Mouse (Mus musculus) spleen, postnatal 4 days (tissue): Measurements from ENCODE around the gene Gabrr3.

ENCODE experiments used
- DNase-seq, 2 experiments: peaks; one replicate each; pipeline ENCODE4 v3.0.0; 2022; ENCODE audit warnings: low spot score in 2 of 2

Gene Gabrr3

DNA sequence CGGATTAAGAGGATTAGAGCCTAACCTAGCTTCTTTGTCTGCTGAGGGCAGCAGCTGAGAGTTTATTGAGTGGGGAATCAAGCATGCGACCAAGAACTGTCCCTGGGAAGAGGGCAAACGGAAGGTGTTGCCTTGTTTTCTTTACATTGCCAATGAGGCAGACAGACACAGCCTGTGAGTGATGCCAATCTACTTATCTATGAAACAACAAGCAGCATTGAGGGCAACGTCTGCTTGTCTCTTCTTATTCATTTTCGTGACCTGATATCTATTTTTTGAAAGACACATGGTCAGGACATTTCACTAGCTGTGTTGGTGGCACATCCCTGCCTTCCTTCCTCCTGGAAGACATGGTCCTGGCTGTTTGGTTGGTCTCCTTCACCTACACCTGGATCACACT is at the start of gene Gabrr3:
Gabrr3 (plus strand) TSS at position 301 of the 400 bp plus-strand sequence.
- DNase-seq: no peak

DNA sequence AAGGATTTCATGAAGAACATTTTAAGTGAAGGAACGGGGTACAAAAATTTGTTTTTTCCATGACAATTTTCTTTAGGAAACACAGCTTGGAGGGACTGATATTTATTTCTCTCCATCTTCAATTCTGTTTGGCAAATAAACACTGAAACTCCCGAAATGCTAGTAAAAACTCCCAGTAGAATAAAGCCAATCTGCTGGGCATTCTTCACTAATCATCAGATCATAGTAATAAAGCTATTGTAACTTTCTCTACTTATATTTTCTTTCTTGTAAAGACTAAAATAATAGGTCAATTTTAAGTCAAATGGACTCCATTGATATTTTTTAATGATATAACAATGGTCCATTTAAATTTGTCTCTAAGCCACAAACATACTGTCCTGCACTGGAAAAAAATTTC is 43.2 kb upstream of the Gabrr3 start, which contains the start of gene Olfr209:
Olfr209 (minus strand) TSS at position 101 of the 400 bp plus-strand sequence.
- DNase-seq: no peak

DNA sequence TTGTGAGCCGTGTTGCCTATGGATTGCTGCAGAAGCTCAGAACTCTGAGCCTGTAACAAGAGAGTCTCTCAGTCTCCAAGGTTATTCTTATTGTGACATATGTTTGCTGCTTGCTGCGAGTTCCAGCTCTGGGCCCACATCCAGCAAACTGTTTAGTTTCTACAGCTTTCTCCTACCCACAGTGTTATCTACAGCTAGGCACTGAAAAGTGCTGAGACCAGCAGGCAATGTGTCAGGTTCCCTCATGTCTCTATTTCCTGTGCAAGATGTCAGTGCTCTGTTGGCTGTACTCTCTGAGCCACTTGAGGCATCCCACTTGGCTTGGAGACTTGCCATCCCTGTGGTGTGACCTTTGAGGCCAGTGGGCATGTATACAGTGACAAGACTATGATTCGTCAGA is 13.8 kb upstream of the Gabrr3 start:
- no peak for DNase-seq

DNA sequence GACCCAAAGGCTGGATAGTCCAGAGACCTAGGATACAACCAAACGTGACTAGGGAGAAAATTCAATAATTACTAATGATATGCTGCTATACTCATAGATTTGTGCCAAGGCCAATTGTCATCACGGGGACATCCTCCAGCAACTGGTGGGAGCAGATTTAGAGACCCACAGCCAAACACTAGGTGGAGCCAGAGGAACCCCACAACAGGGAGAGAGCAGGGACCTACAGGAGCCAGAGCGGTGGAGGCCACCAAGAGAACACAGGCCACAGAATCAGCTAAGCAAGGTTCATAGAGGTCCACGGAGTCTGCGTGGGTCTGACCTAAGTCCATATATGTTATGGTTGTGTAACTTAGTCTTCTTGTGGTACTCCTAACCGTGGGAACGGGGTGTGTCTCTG is 6.0 kb upstream of the Gabrr3 start:
- no peak for DNase-seq

DNA sequence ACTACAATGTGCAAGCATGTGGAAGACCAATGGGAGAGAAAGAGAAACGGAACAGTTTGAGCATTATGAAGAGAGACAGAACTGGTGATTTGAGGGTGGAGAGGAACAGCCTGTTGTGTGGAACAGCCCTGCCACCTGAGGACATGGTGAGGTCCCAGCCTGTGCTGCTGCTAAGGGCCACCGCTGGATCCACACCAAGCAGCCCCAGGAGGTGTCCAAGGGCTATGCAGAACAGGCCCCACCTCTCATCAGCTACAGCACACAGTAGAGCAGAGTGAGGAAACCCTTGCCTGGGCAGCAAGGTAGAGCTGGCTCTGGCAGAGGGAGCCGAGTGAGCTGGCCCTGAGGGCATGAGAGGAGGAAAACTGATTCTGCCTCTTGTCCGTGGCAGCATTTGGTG is 5.1 kb upstream of the Gabrr3 start:
- DNase-seq: no peak

DNA sequence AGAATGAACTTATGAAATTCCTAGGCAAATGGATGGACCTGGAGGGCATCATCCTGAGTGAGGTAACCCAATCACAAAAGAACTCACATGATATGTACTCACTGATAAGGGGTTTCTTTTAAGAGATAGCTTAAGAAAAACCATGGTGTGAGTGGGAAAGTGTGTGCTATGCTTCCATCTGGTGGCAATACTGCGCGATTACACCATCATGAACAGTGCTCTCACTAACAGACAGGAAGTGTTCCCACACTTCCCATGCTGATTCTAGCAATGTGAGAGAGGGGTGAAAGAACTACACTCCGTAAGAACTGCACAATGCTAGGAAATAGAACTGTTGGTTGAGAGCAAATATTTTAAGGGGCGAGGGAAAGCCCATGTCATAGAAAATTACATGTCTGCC is 3.4 kb upstream of the Gabrr3 start:
- DNase-seq: no peak

DNA sequence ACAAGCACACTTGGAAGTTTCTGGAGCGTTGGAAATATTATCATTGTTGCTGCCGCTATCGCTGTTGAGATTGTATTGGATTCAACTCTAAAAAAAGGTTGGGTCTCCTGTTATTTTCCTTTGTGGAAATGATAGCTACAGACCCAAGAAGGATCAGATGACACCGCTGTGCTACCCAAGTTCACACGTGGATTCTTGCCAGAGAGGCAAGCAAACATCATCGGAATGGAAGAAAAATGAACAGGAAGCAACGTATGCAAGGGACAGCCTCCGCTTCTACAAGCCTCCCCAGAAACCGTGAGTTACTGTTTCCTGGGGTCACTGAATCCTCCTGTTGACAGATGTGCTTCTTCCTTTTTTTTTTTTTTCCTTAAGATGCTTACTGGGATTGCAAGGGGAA is 2.3 kb upstream of the Gabrr3 start:
- no peak for DNase-seq

DNA sequence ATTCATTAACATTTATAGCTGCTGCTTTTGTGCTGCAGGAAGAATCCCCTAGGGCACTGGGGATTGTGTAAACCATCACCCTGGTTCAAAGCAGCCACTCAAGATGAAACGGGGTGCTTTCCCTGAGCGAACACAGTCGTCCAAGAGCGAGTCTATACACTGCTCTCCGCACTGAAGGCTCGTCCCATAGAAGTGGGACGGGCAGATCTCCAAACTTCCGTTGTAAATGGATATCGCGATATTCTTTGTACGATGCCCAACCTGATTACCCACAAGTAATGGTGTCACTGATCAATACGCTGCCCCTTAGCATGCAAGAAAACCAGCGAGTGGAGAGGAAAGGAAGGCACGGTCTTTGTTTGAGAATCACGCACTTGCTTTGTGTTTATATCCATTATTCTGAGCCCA is 2.2 kb downstream of the Gabrr3 start:
- DNase-seq: no peak

DNA sequence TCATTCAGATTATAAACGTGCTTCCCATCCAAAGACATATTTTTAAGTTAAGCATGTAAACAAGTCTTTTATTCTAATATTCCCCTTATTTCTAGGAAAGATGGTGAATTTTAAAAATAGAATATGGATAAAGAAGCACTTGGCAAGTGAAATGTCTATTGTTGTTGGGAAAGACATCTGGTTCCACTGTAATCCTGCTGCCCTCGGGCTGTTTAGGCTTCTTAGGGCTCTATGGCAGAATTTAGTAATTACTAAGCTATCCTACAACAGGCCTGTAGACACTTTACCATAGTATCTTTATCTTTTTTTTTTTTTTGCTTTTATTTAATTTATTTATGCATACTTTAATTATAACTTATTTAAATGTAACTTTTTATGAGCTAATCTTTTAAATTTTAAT is 2.7 kb downstream of the Gabrr3 start:
- DNase-seq: no peak

DNA sequence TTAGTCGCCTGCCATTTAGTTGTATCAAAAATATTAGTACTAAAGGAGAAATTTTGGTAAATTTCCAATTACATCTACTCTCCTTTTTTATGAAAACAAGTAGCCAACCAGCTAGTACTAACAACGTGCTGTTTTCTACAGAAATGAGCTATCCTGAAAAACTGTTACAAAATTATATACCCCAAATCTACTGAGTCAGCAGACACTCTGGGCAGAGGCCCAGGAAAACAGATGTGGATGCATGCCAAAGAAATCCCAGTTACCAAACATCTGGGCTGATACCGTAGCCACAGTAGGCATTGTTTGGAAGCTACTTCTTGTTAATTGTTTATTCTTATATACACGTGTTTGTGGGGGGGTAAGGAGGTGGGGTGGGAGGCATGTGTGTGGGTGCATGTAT is 6.3 kb downstream of the Gabrr3 start:
- DNase-seq: no peak

DNA sequence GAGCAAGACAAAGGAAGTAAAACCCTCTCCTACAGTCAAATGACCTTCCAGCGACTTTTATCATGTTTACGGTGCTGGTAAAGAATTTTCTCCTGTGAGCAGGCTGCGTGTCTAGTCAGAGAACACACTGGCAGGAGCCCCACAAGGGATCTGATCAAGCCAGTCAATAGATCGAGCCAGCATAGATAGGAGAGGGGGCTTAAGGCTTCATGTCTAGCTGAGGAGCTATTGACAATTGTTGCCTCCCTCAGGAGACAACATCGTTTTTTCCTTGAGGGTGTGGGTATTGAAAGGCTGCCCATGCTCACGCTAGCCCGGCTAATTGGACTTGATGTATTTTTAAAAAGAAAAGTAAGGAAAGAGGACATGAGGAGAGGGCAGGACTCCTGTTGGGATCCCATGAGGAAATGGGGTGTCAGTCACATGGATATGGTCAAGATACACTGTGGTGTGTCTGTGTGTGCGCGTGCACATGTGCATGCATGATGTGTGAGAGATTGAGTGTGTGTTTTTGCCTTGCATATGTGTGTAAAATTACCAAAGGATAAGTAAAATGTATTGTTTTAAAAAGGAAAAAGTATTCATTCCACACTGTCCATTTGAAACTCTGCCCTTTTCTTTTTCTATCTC is 13.2 kb downstream of the Gabrr3 start:
- no peak for DNase-seq

DNA sequence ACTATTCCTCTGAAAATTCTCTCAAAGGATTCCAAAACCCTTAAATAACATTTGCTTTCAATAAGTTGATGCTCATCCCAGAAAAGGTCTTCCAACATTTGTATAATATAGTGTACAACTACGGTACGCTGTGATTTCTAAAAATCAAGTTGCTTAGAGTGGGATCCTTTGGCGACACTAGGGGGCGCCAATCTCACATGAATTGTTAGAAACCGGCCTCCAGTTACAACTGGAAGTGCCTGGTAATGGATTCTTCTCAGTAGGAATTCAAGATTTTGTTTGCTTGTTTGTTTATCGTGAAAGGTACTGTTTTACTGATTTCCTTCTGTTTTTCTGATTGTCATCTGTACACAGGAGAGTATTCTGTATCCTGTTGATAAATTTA is 13.7 kb downstream of the Gabrr3 start:
- DNase-seq: peak; percentile 24 to 77

DNA sequence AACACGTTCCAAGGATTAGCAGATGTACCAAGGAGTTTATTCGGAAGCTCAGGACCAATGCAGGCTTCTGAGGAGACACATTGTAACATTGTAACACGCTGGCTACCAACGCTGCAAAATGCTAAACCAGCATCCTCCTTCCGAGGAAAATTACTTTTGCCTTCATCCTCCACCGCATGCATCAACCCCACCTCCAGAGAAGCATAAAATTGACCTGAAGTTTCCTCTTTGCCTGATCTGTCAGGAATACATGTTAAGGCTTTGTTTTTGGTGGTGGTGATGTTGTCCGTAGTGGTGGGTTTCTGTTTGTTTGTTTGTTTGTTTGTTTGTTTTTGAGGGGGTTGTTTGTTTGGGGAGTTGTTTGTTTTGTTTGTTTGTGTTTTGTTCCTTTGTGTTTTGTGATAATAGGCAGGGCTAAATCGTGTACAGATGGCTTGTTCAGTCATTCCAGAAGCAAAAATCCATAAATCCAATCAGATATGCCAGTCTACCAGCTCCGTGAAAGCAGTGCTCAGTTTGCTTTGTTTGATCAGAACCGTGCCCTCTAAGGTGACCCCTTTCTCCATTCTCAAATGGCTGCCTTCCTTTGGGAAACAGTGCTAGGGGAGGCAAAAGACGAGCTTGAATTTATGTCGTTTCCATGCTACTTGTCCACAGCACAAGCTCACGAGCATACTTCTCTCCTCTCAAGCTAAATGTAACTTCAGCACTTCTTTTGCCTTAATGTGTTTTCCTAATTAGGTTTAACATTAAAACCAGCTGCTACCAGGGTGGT is 14.6 kb downstream of the Gabrr3 start:
- DNase-seq: no peak

DNA sequence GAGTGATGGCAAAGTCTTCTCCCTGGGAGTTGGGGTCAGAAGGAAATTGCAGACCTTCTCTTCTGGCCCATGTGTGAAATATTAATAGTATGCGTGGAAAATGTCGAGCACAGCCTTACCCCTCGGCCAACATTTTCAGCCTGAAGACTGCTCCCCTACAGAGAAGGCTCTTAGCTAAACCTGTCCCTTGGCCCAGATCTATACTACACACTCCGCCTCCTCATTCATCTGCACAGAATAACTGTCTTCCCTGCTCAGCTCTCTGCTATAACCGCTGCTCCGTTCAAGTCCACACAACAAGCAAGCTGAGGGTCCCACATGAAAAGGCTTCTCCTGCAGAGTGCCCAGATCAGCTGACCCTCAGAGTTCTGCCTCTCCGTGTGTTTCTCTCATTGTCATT is 20.8 kb downstream of the Gabrr3 start:
- DNase-seq: no peak

DNA sequence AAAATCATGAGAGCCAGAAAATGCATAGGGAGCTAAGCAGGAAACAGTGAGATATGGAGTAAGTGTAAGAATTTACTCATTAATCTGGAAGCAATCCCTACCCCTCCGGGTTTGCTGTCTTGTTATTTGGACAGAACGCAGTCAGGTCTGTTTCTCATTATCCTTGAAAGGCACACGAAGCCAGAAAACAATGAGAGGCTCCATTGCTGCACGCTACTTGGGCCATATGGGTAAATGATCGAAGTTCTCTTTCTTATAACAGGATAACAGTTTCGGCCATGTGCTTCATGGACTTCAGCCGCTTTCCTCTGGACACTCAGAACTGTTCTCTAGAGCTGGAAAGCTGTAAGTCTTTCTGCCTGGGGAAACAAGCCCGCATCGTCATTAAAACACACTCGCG is 26.0 kb downstream of the Gabrr3 start:
- no peak for DNase-seq

DNA sequence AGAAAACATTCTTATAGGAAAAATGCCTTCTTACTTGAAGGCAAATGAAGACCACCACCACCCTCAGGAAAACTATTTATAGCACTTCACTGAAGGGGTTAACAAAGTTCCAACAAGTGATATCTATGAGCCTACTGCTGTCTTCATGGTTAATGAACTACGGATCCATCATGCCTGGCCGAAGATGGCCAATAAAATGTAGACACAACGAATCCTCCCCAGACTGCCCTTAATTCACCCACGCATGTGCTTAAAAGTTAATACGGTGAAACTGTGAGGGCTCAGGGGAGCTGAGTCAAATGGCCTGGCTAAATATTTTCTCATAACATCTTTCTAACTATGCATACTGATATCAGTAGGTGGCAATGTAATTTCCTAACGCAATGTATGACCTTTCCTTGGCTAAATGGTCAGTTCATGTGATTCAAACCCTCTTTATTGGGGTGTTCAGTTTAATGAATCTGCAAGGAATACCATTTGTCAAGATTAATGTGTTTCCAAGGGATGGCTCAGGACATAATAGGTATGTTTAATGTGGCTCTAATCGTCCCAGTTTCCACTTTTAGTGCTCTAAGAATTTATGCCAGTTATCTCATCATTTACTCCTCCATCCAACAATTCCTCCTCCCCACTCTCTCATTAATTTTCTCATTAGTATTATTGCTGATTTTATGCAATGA is 37.9 kb downstream of the Gabrr3 start:
- no peak for DNase-seq

DNA sequence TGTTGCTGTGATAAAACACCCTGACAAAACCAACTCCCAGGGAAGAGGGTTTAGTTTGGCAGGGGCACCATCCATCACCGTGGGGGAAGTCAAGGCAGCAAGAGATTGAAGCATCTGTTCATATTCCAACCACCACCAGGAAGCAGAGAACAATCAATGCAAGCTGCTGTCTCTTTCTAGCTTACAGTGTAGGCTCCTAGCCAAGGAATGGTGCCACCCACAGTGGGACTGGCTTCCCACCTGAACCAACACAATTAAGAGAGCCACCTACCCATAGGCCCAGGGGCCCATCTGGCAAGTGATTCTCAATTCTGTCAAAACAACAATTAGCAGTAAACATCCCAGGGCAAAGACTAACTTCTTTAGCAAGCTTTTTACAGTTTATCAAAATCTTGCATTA is 41.0 kb downstream of the Gabrr3 start:
- no peak for DNase-seq

DNA sequence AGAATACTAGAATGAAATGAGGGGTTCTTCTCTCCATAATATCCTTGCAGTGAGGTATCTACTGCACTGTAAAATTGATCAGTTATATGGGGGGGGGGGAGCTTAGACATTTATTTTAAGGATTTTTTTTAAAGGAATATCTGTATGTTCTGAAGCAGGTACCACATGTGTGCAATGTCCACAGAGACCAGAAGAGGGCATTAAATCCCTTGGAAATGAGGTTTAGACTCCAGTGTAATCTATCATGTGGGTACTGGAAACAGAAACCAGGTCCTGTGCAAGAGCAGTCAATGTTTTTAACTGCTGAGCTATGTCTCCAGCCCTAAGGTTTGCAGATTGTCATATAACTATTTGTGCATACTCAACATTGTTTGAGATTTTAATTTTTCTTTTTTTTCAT is 42.0 kb downstream of the Gabrr3 start:
- DNase-seq: no peak

DNA sequence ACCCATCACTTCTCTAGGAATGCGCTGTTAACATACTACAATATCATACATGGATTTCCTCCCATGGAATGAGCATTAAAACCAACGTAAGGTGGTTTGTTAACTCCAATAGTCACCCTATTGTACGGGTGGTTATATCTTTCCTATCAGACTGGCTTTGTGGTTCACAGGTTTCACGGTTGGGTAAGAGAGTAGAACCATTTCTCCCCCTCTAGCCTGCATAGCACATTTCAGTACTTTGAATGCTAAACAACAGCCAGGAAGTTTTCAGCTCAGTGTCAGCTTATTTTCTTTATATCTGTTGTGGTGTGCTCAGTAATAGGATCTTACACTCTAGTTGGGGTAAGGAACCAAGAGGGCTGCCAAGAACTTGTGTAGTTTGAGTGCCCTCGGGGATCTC is 44.7 kb downstream of the Gabrr3 start:
- DNase-seq: no peak

DNA sequence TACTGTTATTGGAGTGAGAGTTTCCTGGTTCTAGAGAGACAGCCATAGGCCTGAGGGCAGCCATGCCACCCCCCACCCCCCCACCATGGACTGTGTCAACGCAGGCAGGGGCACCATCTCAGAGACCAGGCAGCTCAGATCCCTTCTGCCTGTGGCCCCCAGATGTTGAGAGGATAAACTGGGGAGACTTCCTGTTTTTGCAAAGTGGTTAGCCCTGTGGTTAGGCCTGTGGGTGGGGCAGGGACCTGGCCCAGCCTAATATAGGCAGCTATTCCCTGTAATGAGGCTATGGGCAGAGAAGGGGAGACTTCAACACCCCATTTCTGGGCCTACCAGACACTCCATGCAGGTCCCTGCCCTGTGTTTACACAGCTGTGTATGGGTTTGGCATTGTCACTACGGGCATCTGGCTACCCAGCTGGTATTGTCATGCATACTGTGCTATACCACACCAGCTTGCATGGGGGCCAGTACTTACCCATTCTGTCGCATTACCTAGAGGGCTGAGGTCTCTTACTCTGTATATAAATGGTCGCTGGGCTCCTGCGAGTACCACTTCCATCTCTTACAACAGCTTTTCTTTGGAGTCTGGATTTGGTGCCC is 52.2 kb downstream of the Gabrr3 start:
- peak in 1 of 2 experiments; percentile 25 for DNase-seq

DNA sequence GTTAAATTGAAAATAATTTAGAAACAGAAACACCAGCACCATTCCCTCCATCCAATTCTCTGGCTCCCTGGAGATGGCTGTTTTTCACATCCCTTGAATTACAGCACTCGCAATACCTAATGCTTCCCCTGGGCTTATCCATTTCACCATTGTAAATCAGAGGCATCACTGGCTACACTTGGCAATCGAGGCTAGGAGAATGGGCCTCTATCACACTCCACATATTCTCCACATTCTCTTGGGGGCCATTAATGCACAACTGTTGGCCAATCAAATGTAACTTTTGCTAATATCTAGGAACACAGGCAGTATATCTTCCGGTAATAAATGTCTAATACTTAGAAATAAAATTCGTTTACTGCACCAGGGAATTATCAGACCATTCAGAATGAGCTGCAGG is 56.4 kb downstream of the Gabrr3 start:
- DNase-seq: no peak

DNA sequence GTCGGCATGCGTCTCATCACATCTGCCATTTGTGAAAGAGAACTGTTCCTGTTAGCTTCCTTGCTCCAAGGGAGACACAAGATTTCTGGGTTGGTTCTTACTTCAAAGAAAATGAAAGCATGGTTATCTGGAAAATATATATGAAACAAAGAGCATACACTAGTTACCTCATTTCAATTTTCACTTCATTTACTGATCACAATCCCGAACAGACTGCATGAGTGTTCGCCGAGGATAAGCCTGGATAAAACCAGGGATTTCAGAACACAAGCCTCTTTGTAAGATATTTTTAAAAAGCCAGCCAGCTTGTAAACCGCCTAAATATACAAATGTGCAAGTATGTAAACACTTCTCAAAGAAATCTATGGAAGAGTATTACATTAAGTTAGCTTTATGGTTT is 56.8 kb downstream of the Gabrr3 start:
- DNase-seq: no peak

DNA sequence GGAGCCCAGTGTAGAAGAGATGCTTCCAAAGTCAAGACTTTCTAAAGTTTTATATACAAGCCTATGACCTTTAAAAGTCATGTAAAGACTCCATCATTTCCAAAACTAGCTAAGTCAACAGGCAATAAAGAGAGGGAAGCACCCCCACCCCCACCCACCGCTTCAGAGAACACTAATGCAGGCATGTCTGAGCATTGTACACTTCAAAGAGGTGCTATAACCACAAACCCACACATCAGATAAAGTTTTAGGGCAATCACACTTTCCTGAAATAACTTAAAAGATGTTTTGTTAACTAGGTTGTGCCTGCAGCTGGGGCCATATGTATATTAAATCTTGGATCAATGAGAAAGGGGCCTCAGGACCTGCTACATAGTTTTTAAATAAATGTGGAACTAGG is 62.7 kb downstream of the Gabrr3 start:
- peak in 1 of 2 experiments; percentile 27 for DNase-seq
